Mouse (Mus musculus) small intestine, adult 2 months (tissue): ENCODE results near the gene Atp6ap1l.

Experiments
- CTCF ChIP-seq: fragments of 200-500 bp; IDR thresholded peaks from 2 replicates; pipeline ENCODE4 v1.5.1; 2012; ENCODE audit warnings: low read depth, mild to moderate bottlenecking, control low read depth, inconsistent platforms, low read length, moderate library complexity, mixed read lengths; ENCODE audit not compliant: insufficient replicate concordance, insufficient read length; ENCODE audit errors: extremely low read depth
- POLR2A ChIP-seq: fragments of 200-500 bp; IDR thresholded peaks from 2 replicates; pipeline ENCODE4 v1.6.1; 2012; ENCODE audit warnings: low read depth, mild to moderate bottlenecking, control low read depth, inconsistent platforms, low read length, moderate library complexity

DNA sequence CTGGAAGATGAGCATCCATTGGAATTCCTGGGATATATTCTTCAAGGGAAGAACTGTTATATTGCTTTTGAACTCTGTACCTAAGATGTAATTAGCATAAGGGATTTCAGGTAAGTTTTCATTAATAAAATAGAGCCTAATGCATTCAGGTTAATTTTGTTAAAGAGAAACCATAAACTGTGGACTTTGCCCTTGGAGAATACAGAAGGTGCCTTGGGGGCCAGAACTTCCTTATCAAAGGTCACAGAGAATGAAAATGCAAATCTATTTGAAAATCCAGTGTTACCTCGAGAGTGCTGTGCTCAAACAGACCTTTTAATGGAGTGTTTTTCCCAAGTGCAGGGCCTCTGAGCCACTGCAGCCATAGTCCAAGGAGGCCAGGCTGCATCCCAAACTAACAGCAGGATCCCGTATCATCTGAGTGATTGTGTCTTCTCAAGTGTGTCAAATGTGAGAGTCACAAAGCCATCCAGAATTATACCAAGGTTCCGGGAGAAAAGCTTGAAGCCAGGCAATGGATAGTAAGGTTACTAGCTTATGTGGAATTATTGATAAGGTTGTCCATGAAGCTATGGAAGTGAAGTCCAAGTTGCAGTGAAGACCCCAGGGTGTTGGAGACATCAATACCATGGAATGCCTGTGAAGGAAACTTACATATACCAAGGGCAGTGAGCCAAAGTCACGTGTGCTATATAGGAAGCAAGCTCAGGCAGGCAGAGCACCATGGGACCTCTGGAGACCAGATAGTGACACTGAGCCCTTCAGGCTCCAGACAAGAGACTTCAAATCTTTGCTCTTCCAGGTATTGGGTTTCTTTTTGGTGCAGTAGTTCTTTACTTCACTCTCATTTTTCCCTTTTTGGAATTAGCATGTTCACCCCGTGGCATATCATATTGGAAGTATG lies 52.2 kb downstream of the Atp6ap1l start:
- TF ChIP-seq CTCF (no peak), POLR2A (no peak)
